Mouse (Mus musculus) heart, embryonic 14.5 days (tissue): ENCODE results near the gene Tirap. TPM values are rescaled to one million over a fixed set of nuclear protein-coding genes. Genes with fewer than 3 reads are reported as not detected.

Experiments
- ATAC-seq: fragments of 200-750 bp; cut with Nextera tagmentation; 2 replicates; pipeline ENCODE4 v1.8.0; 2017; ENCODE audit warnings: low read depth, moderate TSS enrichment; ENCODE audit not compliant: insufficient number of reproducible peaks, insufficient read depth, low FRiP score
- H3K27ac ChIP-seq, 2 experiments: fragments of 200-500 bp in 1 of 2; fragments of 300-500 bp in 1 of 2; sonication (generic) in 1 of 2; replicated peaks in 1 of 2; 2 replicates each; pipeline ENCODE4 v1.5.1; 2012 to 2014; ENCODE audit warnings: low read depth in 2 of 2, low read length in 2 of 2, control low read depth in 1 of 2, mild to moderate bottlenecking in 1 of 2, mixed read lengths in 1 of 2; ENCODE audit not compliant: control insufficient read depth in 1 of 2, insufficient read depth in 1 of 2
- H3K27me3 ChIP-seq: fragments of 300-500 bp; sonication (generic); 2 replicates; pipeline ENCODE4 v1.6.1; 2014; ENCODE audit warnings: mild to moderate bottlenecking, low read length, control low read depth; ENCODE audit not compliant: control insufficient read depth, insufficient read depth
- H3K36me3 ChIP-seq: fragments of 300-500 bp; sonication (generic); 2 replicates; pipeline ENCODE4 v1.6.1; 2014; ENCODE audit warnings: mild to moderate bottlenecking, control low read depth, low read length, mixed read lengths; ENCODE audit not compliant: control insufficient read depth, insufficient read depth
- H3K4me1 ChIP-seq, 2 experiments: fragments of 200-500 bp in 1 of 2; fragments of 300-500 bp in 1 of 2; sonication (generic) in 1 of 2; 2 replicates each; pipeline ENCODE4 v1.6.1; 2012 to 2014; ENCODE audit warnings: low read length in 2 of 2, control low read depth in 1 of 2, mixed read lengths in 1 of 2; ENCODE audit not compliant: control insufficient read depth in 2 of 2, insufficient read depth in 2 of 2
- H3K4me2 ChIP-seq: fragments of 300-500 bp; sonication (generic); 2 replicates; pipeline ENCODE4 v1.6.1; 2014; ENCODE audit warnings: mild to moderate bottlenecking, low read length
- H3K4me3 ChIP-seq, 2 experiments: fragments of 200-500 bp in 1 of 2; fragments of 300-500 bp in 1 of 2; sonication (generic) in 1 of 2; 2 replicates each; pipeline ENCODE4 v1.5.1; 2012 to 2014; ENCODE audit warnings: low read length in 2 of 2, mild to moderate bottlenecking in 2 of 2, control low read depth in 1 of 2, low read depth in 1 of 2, moderate library complexity in 1 of 2; ENCODE audit not compliant: control insufficient read depth in 1 of 2, insufficient read depth in 1 of 2
- H3K9ac ChIP-seq: fragments of 300-500 bp; sonication (generic); 2 replicates; pipeline ENCODE4 v1.6.1; 2014; ENCODE audit warnings: mild to moderate bottlenecking, low read length
- H3K9me3 ChIP-seq: fragments of 300-500 bp; sonication (generic); 2 replicates; pipeline ENCODE4 v1.6.1; 2016; ENCODE audit warnings: low read length, control low read depth; ENCODE audit not compliant: control insufficient read depth
- WGBS: fragments of 180-500 bp; shearing (Covaris S2); extraction: QIAGEN DNeasy Blood & Tissue Kit; methylation state at CpG from one replicate; pipeline ENCODE4 v1.1.7; 2014; 5-methylcytosine and 5-hydroxymethylcytosine counted together
- polyA plus RNA-seq: library from polyadenylated mRNA; unstranded; fragments of >200 nt; fragmentation: Nextera tagmentation; extraction: Ambion mirVana; gene quantifications from 2 replicates; pipeline ENCODE4 v1.2.1, GENCODE M21; 2014

The Tirap gene
- polyA plus RNA-seq, 1 experiment from 2014 or later, result 7.8 TPM

DNA sequence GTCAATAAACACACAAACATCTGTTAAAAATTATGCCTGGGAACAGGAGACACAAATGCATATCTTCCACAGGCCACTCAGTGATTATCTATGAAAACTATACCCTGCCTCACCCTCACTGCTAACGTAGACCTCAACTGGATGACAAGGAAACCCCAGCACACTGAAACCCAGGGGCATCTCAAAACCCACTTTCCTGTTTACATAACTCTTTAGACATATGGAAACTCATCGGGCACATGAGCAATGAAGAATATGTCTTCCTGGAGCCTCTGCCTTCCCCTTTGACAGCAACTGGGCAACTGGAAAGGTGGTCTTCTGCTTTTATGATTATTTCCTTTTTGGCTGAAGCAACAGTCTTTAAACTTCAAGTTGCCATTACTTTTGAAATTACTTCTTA, 57.9 kb downstream of the Tirap start:
- no peak overlapping the region for H3K27ac ChIP-seq
- WGBS, result 73% methylated on average over 2 of the region's 2 CpGs
- no peaks in the 10 kb centered on the region; a peak in 1 of 4 replicates for H3K4me1 ChIP-seq
- H3K4me2 ChIP-seq, result no peak overlapping the region
- H3K36me3 ChIP-seq, result no peaks in the 10 kb centered on the region
- no peak overlapping the region for H3K4me3 ChIP-seq
- no peaks in the 10 kb centered on the region for H3K9me3 ChIP-seq
- H3K27me3 ChIP-seq, result no peaks in the 10 kb centered on the region
- no peak for ATAC-seq
- H3K9ac ChIP-seq, result no peak overlapping the region

DNA sequence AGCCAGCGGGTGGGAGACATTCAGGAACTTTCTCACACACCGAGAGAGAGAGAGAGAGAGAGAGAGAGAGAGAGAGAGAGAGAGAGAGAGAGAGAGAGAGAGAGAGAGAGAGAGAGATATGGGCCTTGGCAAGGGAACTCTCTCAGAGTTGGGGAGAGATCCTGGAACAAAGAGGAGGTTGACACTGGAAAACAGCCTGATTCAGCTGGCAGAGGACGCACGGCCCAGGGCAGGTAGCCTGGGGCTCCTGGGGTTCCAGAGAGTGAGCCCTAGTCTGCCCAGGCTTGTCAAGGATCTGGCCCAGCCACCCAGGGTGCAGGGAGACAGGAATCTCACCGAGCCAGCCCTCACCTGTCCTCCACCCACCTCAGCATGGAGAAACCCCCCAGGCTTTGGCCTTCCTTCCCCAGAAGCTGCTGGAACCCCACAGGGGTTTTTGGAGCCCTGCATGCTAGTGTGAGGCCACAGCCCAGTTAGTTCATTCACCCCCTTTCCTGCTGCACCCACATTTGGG, 60.8 kb downstream of the Tirap start:
- peaks cover 3% of the 10 kb centered on the region; the same call in 1 of the 2 replicates for H3K36me3 ChIP-seq
- H3K9ac ChIP-seq, result no peak overlapping the region
- H3K4me3 ChIP-seq, result no peak overlapping the region
- ATAC-seq, result 0 out of 2 replicates have a peak, but pooled peaks have one; percentile 41
- WGBS, result 72% methylated on average over 5 of the region's 5 CpGs
- no peak overlapping the region for H3K27ac ChIP-seq
- H3K4me1 ChIP-seq, result peaks cover 3 to 6% of the 10 kb centered on the region in 2 experiments; a peak in 3 of 4 replicates
- no peaks in the 10 kb centered on the region for H3K27me3 ChIP-seq
- no peaks in the 10 kb centered on the region for H3K9me3 ChIP-seq
- H3K4me2 ChIP-seq, result no peak overlapping the region

DNA sequence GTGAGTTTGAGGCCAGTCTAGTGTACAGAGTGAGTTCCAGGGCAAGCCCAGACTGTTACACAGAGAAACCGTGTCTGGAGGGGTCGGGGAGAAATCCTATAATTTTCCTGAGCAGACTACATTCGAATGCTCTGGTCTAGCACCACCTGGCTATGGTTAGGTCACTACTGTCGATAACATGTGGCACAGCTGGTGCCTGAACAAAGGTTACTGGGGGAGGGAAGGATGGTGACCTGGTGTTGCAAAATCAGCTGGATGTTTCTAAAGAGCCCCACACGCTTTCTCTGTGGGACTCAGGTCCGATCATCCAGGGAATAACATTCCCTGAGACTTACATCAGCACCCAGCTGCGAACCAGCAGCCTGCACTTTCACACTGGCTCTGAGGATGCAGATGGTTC, 62.1 kb downstream of the Tirap start:
- Histone ChIP-seq H3K27ac (no peak overlapping the region), H3K27me3 (no peaks in the 10 kb centered on the region), H3K4me2 (no peak overlapping the region), H3K4me3 (no peak overlapping the region), H3K4me1 (peaks cover 3 to 6% of the 10 kb centered on the region in 2 experiments; a peak in 3 of 4 replicates), H3K9ac (no peak overlapping the region), H3K9me3 (no peaks in the 10 kb centered on the region), H3K36me3 (peaks cover 3% of the 10 kb centered on the region; the same call in 1 of the 2 replicates)
- ATAC-seq, result no peak
- WGBS, result 80% methylated on average over 7 of the region's 7 CpGs

- Histone ChIP-seq H3K4me2 (no peak overlapping the region), H3K27me3 (no peaks in the 10 kb centered on the region), H3K9me3 (no peaks in the 10 kb centered on the region), H3K27ac (no peak overlapping the region), H3K9ac (no peak overlapping the region), H3K36me3 (peaks cover 3% of the 10 kb centered on the region; the same call in 1 of the 2 replicates), H3K4me1 (peaks cover 6 to 7% of the 10 kb centered on the region in 2 experiments; a peak in 3 of 4 replicates), H3K4me3 (no peak overlapping the region)
- ATAC-seq, result peak; percentile 33; the same call in 1 of the 2 replicates
- 52% methylated on average over 6 of the region's 6 CpGs for WGBS
Observed at GRCm38 (mm10) chr9:35135575-35135974, 64.5 kb downstream of the Tirap start.

Other genes starting within 250 kb of the Tirap start
- gene St3gal4, start 81.0 kb downstream of the Tirap start, polyA plus RNA-seq, result 22.9 and 25.1 TPM in 2 replicates
- gene Dcps, start 24.2 kb downstream of the Tirap start, polyA plus RNA-seq, result 60.9 and 62.7 TPM in 2 replicates
- 102 and 109 TPM in 2 replicates for gene Srpr, start 116 bp downstream of the Tirap start, polyA plus RNA-seq
- 58.6 and 60.2 TPM in 2 replicates for gene Foxred1, start 10.8 kb upstream of the Tirap start, polyA plus RNA-seq
- gene Fam118b, start 67.5 kb upstream of the Tirap start, polyA plus RNA-seq, result 26.1 and 28.3 TPM in 2 replicates
- gene Rpusd4, start 67.6 kb upstream of the Tirap start, polyA plus RNA-seq, result 19.4 and 24.2 TPM in 2 replicates
- gene Cdon, start 220.8 kb upstream of the Tirap start, polyA plus RNA-seq, result 6.2 and 8.1 TPM in 2 replicates